Mouse (Mus musculus) MEL (cell line): Measurements from ENCODE around the gene Bclaf1. TPM values are rescaled to one million over a fixed set of nuclear protein-coding genes. Genes with fewer than 3 reads are reported as not detected.

Experiments used
- DNase-seq: peaks from one replicate; pipeline ENCODE4 v3.0.0; 2011; ENCODE audit warnings: low read depth, low spot score
- H3K27ac ChIP-seq: 2 replicates; pipeline ENCODE4 v1.5.1; 2012; ENCODE audit warnings: low read depth, mild to moderate bottlenecking, control low read depth, low read length, moderate library complexity; ENCODE audit not compliant: control insufficient read depth
- H3K27me3 ChIP-seq, 2 experiments: fragments of 150-350 bp in 1 of 2; sonication (generic) in 1 of 2; 2 replicates each; pipeline ENCODE4 v1.6.1; 2012; ENCODE audit warnings: low read length in 2 of 2, mild to moderate bottlenecking in 2 of 2, improper control_type of control experiment in 1 of 2, moderate library complexity in 1 of 2; ENCODE audit not compliant: insufficient read depth in 2 of 2, control insufficient read depth in 1 of 2
- H3K36me3 ChIP-seq, 2 experiments: 2 replicates each; pipeline ENCODE4 v1.6.1; 2012 to 2014; ENCODE audit warnings: low read length in 2 of 2, improper control_type of control experiment in 1 of 2, inconsistent platforms in 1 of 2, mild to moderate bottlenecking in 1 of 2; ENCODE audit not compliant: insufficient read depth in 2 of 2, control insufficient read depth in 1 of 2
- H3K4me1 ChIP-seq, 2 experiments: fragments of 150-350 bp in 1 of 2; sonication (generic) in 1 of 2; 2 replicates each; pipeline ENCODE4 v1.6.1; 2012; ENCODE audit warnings: low read length in 2 of 2, improper control_type of control experiment in 1 of 2, mild to moderate bottlenecking in 1 of 2; ENCODE audit not compliant: insufficient read depth in 2 of 2, control insufficient read depth in 1 of 2
- H3K4me3 ChIP-seq, 2 experiments: fragments of 150-350 bp in 1 of 2; sonication (generic) in 1 of 2; 2 replicates each; pipeline ENCODE4 v1.5.1; 2012; ENCODE audit warnings: low read depth in 2 of 2, low read length in 2 of 2, mild to moderate bottlenecking in 2 of 2, moderate library complexity in 2 of 2, control low read depth in 1 of 2, improper control_type of control experiment in 1 of 2; ENCODE audit not compliant: control insufficient read depth in 1 of 2, insufficient read depth in 1 of 2
- H3K79me2 ChIP-seq: 2 replicates; pipeline ENCODE4 v1.6.1; 2012; ENCODE audit warnings: mild to moderate bottlenecking, low read length, moderate library complexity; ENCODE audit not compliant: control insufficient read depth, poor library complexity, insufficient read depth
- H3K9ac ChIP-seq: 2 replicates; pipeline ENCODE4 v1.6.1; 2012; ENCODE audit warnings: low read depth, mild to moderate bottlenecking, control low read depth, low read length, moderate library complexity; ENCODE audit not compliant: control insufficient read depth, poor library complexity, severe bottlenecking
- H3K9me3 ChIP-seq: fragments of 150-350 bp; sonication (generic); replicated peaks from 2 replicates; pipeline ENCODE4 v1.6.1; 2012; ENCODE audit warnings: mild to moderate bottlenecking, low read length, improper control_type of control experiment, moderate library complexity; ENCODE audit not compliant: insufficient read depth
- CHD1 ChIP-seq: IDR thresholded peaks from 2 replicates; pipeline ENCODE4 v1.6.1; 2012; ENCODE audit warnings: low read depth, mild to moderate bottlenecking, inconsistent platforms, low read length, improper control_type of control experiment
- ELF1 ChIP-seq: IDR thresholded peaks from 2 replicates; pipeline ENCODE4 v1.6.1; 2014; ENCODE audit warnings: low read depth, mild to moderate bottlenecking, inconsistent platforms, low read length, improper control_type of control experiment, moderate library complexity
- EP300 ChIP-seq, 2 experiments: IDR thresholded peaks; 2 replicates each; pipeline ENCODE4 v1.6.1; 2011; ENCODE audit warnings: improper control_type of control experiment in 2 of 2, low read length in 2 of 2, low read depth in 1 of 2, mild to moderate bottlenecking in 1 of 2
- MAX ChIP-seq: IDR thresholded peaks from 2 replicates; pipeline ENCODE4 v1.6.1; 2011; ENCODE audit warnings: low read length, improper control_type of control experiment
- MAZ ChIP-seq: IDR thresholded peaks from 2 replicates; pipeline ENCODE4 v1.6.1; 2012; ENCODE audit warnings: low read depth, mild to moderate bottlenecking, inconsistent platforms, low read length, improper control_type of control experiment
- MEF2A ChIP-seq: IDR thresholded peaks from 2 replicates; pipeline ENCODE4 v1.6.1; 2014; ENCODE audit warnings: low read depth, mild to moderate bottlenecking, inconsistent platforms, low read length, improper control_type of control experiment; ENCODE audit not compliant: poor library complexity, insufficient replicate concordance, severe bottlenecking; ENCODE audit errors: extremely low read depth
- MXI1 ChIP-seq: IDR thresholded peaks from 2 replicates; pipeline ENCODE4 v1.6.1; 2011; ENCODE audit warnings: mild to moderate bottlenecking, low read depth, low read length, improper control_type of control experiment
- MYC ChIP-seq: IDR thresholded peaks from 2 replicates; pipeline ENCODE4 v1.6.1; 2011; ENCODE audit warnings: low read depth, mild to moderate bottlenecking, low read length, improper control_type of control experiment, moderate library complexity
- NELFE ChIP-seq: IDR thresholded peaks from 2 replicates; pipeline ENCODE4 v1.6.1; 2011; ENCODE audit warnings: low read depth, low read length, improper control_type of control experiment
- POLR2AphosphoS2 ChIP-seq: IDR thresholded peaks from 2 replicates; pipeline ENCODE4 v1.6.1; 2011; ENCODE audit warnings: low read length, improper control_type of control experiment
- POLR2AphosphoS5 ChIP-seq: IDR thresholded peaks from 2 replicates; pipeline ENCODE4 v1.6.1; 2012; ENCODE audit warnings: low read depth, borderline replicate concordance, mild to moderate bottlenecking, inconsistent platforms, low read length, moderate library complexity, mixed read lengths
- RCOR1 ChIP-seq: IDR thresholded peaks from 2 replicates; pipeline ENCODE4 v1.6.1; 2012; ENCODE audit warnings: low read depth, mild to moderate bottlenecking, inconsistent platforms, low read length, improper control_type of control experiment
- SMC3 ChIP-seq: IDR thresholded peaks from 2 replicates; pipeline ENCODE4 v1.6.1; 2011; ENCODE audit warnings: low read depth, low read length, improper control_type of control experiment
- TAL1 ChIP-seq: IDR thresholded peaks from 2 replicates; pipeline ENCODE4 v1.6.1; 2012; ENCODE audit warnings: mild to moderate bottlenecking, inconsistent platforms, low read length, moderate library complexity, mixed read lengths
- USF2 ChIP-seq, 2 experiments: IDR thresholded peaks; 2 replicates each; pipeline ENCODE4 v1.6.1; 2011 to 2012; ENCODE audit warnings: improper control_type of control experiment in 2 of 2, low read length in 2 of 2, borderline replicate concordance in 1 of 2, inconsistent platforms in 1 of 2, low read depth in 1 of 2, mild to moderate bottlenecking in 1 of 2; ENCODE audit not compliant: insufficient read depth in 1 of 2
- ZMIZ1 ChIP-seq: IDR thresholded peaks from 2 replicates; pipeline ENCODE4 v1.6.1; 2012; ENCODE audit warnings: low read depth, mild to moderate bottlenecking, inconsistent platforms, low read length, improper control_type of control experiment, moderate library complexity
- ZNF384 ChIP-seq: IDR thresholded peaks from 2 replicates; pipeline ENCODE4 v1.6.1; 2012; ENCODE audit warnings: low read depth, mild to moderate bottlenecking, inconsistent platforms, low read length, improper control_type of control experiment
- polyA plus RNA-seq, 2 experiments: library from polyadenylated mRNA; stranded (reverse) in 1 of 2; unstranded in 1 of 2; fragments of >175 nt in 1 of 2; fragments of >200 nt in 1 of 2; gene quantifications; 2 replicates each; pipeline versions ENCODE4 v1.2.1 to v1.2.4; 2012; ENCODE audit warnings: low replicate concordance in 2 of 2, low read depth in 1 of 2; ENCODE audit not compliant: insufficient read length in 2 of 2, insufficient read depth in 1 of 2, missing spikeins in 1 of 2
- total RNA-seq: library from RNA; depleted of rRNA; stranded (reverse); fragments of 300-350 nt; gene quantifications from 2 replicates; pipeline ENCODE4 v1.2.3, GENCODE M21; 2012

The Bclaf1 gene
- total and polyA plus RNA-seq, 3 experiments: 94.0 to 412 (median 171) TPM

GRCm38 (mm10) chr10:20326226-20326625 lies 14.0 kb downstream of the Bclaf1 start:
- Histone ChIP-seq H3K9me3 (no peaks in the 10 kb centered on the region), H3K9ac (no peak overlapping the region), H3K27ac (no peak overlapping the region), H3K27me3 (no peaks in the 10 kb centered on the region), H3K36me3 (peaks cover 37 to 72% of the 10 kb centered on the region in 2 experiments)
- DNase-seq: peak; percentile 51
- TF ChIP-seq ELF1 (no peak), NELFE (0 out of 2 replicates have a peak, but pooled peaks have one; percentile 23), EP300 (IDR thresholded peaks at IDR 0.05; ENCODE audit: low read depth in 1 of 2, low read length in 2 of 2) (peak in 1 of 2 experiments; percentile 16; a peak in 1 of 4 replicates), MYC (no peak), POLR2AphosphoS5 (no peak), ZNF384 (no peak), SMC3 (no peak), USF2 (IDR thresholded peaks at IDR 0.05; ENCODE audit: borderline replicate concordance in 1 of 2, insufficient read depth in 1 of 2, low read depth in 1 of 2, low read length in 2 of 2) (no peak)
- TF ChIP-seq, all 39 proteins: peak for 2
- no peak overlapping the region for H3K4me3 ChIP-seq
- H3K79me2 ChIP-seq: peaks cover 14% of the 10 kb centered on the region
- peaks cover 0 to 17% of the 10 kb centered on the region in 2 experiments; a peak in 2 of 4 replicates for H3K4me1 ChIP-seq

GRCm38 (mm10) chr10:20331262-20331661 lies 19.0 kb downstream of the Bclaf1 start:
- H3K9ac ChIP-seq: no peak overlapping the region
- H3K27ac ChIP-seq: no peak overlapping the region
- TF ChIP-seq POLR2AphosphoS5 (no peak), MXI1 (no peak), MAX (no peak), TAL1 (no peak), CHD1 (no peak), MEF2A (no peak), ZMIZ1 (no peak), SMC3 (no peak), POLR2AphosphoS2 (no peak), RCOR1 (no peak), MAZ (no peak), USF2 (IDR thresholded peaks at IDR 0.05; ENCODE audit: borderline replicate concordance in 1 of 2, insufficient read depth in 1 of 2, low read depth in 1 of 2, low read length in 2 of 2) (no peak)
- no peak overlapping the region for H3K4me3 ChIP-seq
- H3K4me1 ChIP-seq: peaks cover 0 to 12% of the 10 kb centered on the region in 2 experiments; a peak in 2 of 4 replicates
- no peaks in the 10 kb centered on the region for H3K27me3 ChIP-seq
- H3K79me2 ChIP-seq: peaks cover 11% of the 10 kb centered on the region
- peaks cover 19 to 90% of the 10 kb centered on the region in 2 experiments for H3K36me3 ChIP-seq
- DNase-seq: no peak
- H3K9me3 ChIP-seq: no peaks in the 10 kb centered on the region
